Mouse (Mus musculus) erythroblast, embryonic 14.5 days (primary cell): ENCODE results near the gene AF067061.

Source experiments
- GATA1 ChIP-seq: IDR thresholded peaks from 2 replicates; pipeline ENCODE4 v1.6.1; 2012; ENCODE audit warnings: low read length, inconsistent platforms, mixed read lengths
- TAL1 ChIP-seq: IDR thresholded peaks from 3 replicates; pipeline ENCODE4 v1.6.1; 2012; ENCODE audit warnings: low read length, inconsistent platforms, mixed read lengths

DNA sequence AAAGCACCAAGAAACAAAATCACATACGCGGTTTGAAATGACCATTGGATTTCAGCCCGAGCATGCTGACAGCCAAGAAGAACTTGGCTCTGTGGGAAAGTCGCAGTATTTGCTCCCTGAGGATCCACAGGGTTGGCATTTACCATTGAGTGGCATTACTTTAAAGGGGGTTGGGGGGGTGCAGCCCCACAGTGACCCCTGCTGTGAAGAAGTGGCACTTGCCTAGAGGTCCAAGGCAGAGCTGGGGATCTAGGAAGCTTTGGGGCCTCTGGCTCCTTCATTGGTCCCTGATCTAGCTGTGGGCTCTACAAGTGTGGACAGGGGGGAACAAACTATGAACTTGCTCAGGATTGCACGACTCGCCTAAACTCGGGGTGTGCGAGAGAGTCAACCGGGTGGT is 15.9 kb downstream of the AF067061 start:
- TF ChIP-seq GATA1 (no peak), TAL1 (no peak)
